Mouse (Mus musculus) neural tube, embryonic 12.5 days (tissue): Measurements from ENCODE around the gene Ncor2. TPM values are rescaled to one million over a fixed set of nuclear protein-coding genes. Genes with fewer than 3 reads are reported as not detected.

Experiments used
- ATAC-seq: fragments of 200-750 bp; cut with Nextera tagmentation; 2 replicates; pipeline ENCODE4 v1.8.0; 2017; ENCODE audit warnings: low read depth, mild to moderate bottlenecking, moderate TSS enrichment, moderate library complexity; ENCODE audit not compliant: low FRiP score
- H3K27ac ChIP-seq: fragments of 300-500 bp; sonication (generic); 2 replicates; pipeline ENCODE4 v1.5.1; 2016
- H3K27me3 ChIP-seq: fragments of 300-500 bp; sonication (generic); replicated peaks from 2 replicates; pipeline ENCODE4 v1.6.1; 2016; ENCODE audit warnings: mild to moderate bottlenecking
- H3K36me3 ChIP-seq: fragments of 300-500 bp; sonication (generic); 2 replicates; pipeline ENCODE4 v1.6.1; 2016; ENCODE audit warnings: mild to moderate bottlenecking
- H3K4me1 ChIP-seq: fragments of 300-500 bp; sonication (generic); 2 replicates; pipeline ENCODE4 v1.6.1; 2016
- H3K4me2 ChIP-seq: fragments of 300-500 bp; sonication (generic); replicated peaks from 2 replicates; pipeline ENCODE4 v1.6.1; 2016; ENCODE audit warnings: mild to moderate bottlenecking
- H3K4me3 ChIP-seq: fragments of 300-500 bp; sonication (generic); 2 replicates; pipeline ENCODE4 v1.5.1; 2016
- H3K9ac ChIP-seq: fragments of 300-500 bp; sonication (generic); 2 replicates; pipeline ENCODE4 v1.6.1; 2016; ENCODE audit warnings: mild to moderate bottlenecking
- H3K9me3 ChIP-seq: fragments of 300-500 bp; sonication (generic); 2 replicates; pipeline ENCODE4 v1.6.1; 2016; ENCODE audit warnings: mild to moderate bottlenecking
- WGBS: fragments of 180-500 bp; shearing (Covaris S2); methylation state at CpG from one replicate; pipeline ENCODE4 v1.1.7; 2016; 5-methylcytosine and 5-hydroxymethylcytosine counted together
- polyA plus RNA-seq: library from polyadenylated mRNA; unstranded; fragments of >200 nt; fragmentation: Nextera tagmentation; extraction: Ambion mirVana; gene quantifications from 2 replicates; pipeline ENCODE4 v1.2.1, GENCODE M21; 2016

The Ncor2 gene
- polyA plus RNA-seq, 1 experiment from 2014 or later: 36.9 TPM

DNA sequence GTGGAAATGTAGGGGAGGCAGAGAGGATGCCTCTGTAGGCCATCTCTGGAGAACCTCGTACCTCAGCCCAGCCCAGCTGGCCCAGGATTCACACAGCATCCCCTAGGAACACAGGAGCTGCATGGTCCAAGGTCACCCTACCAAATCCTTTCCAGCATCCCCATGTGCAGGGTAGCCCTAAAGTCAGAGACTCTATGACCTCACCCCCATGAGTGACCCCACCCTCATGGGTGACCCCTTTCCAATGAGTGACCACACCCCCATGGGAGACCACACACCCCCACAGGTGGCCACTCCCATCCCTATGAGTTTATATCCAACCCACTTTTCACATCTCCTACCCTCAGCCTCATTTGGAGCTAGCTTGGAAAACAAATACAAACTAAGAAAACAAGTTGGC is 51.1 kb downstream of the Ncor2 start:
- Histone ChIP-seq H3K4me1 (peaks cover 83% of the 10 kb centered on the region), H3K36me3 (peaks cover 3% of the 10 kb centered on the region; the same call in 1 of the 2 replicates), H3K9ac (no peak overlapping the region), H3K4me3 (no peak overlapping the region), H3K27me3 (no peaks in the 10 kb centered on the region), H3K9me3 (no peaks in the 10 kb centered on the region), H3K4me2 (no peak overlapping the region), H3K27ac (no peak overlapping the region)
- ATAC-seq: no peak
- 88% methylated on average over 1 of the region's 1 CpGs for WGBS

DNA sequence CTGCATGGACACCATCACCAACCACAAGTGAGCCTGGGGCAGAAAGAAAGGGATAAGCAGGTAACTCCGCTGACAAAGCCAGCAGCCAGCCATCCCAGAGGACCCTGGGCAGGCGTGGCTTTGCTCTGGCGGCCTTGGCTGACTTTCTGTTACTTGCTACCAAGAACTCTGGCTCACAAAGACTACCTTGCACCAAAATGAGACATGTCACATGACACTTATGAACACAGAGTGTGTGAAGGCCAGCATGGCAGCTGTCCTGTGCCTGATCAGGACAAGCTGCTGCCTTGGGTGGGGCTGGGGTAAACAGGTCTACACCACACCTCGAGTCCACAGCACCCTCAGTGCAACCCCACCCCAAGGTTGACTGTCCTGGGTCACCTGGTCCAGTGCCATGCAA is 51.6 kb downstream of the Ncor2 start:
- no peak overlapping the region for H3K27ac ChIP-seq
- peaks cover 81% of the 10 kb centered on the region for H3K4me1 ChIP-seq
- WGBS: 87% methylated on average over 4 of the region's 4 CpGs
- H3K9me3 ChIP-seq: no peaks in the 10 kb centered on the region
- no peak overlapping the region for H3K4me2 ChIP-seq
- H3K27me3 ChIP-seq: no peaks in the 10 kb centered on the region
- no peak overlapping the region for H3K9ac ChIP-seq
- ATAC-seq: no peak
- no peak overlapping the region for H3K4me3 ChIP-seq
- peaks cover 3% of the 10 kb centered on the region; the same call in 1 of the 2 replicates for H3K36me3 ChIP-seq

- Histone ChIP-seq H3K27ac (no peak overlapping the region; the same call in 1 of the 2 replicates), H3K36me3 (peaks cover 11% of the 10 kb centered on the region; the same call in 1 of the 2 replicates), H3K9ac (no peak overlapping the region), H3K4me1 (peaks cover 79% of the 10 kb centered on the region), H3K9me3 (no peaks in the 10 kb centered on the region), H3K4me2 (no peak overlapping the region), H3K4me3 (no peak overlapping the region), H3K27me3 (no peaks in the 10 kb centered on the region)
- WGBS: 85% methylated on average over 4 of the region's 4 CpGs
- no peak for ATAC-seq
These were observed 53.0 kb downstream of the Ncor2 start for GRCm38 (mm10) chr5:125125966-125126464.

DNA sequence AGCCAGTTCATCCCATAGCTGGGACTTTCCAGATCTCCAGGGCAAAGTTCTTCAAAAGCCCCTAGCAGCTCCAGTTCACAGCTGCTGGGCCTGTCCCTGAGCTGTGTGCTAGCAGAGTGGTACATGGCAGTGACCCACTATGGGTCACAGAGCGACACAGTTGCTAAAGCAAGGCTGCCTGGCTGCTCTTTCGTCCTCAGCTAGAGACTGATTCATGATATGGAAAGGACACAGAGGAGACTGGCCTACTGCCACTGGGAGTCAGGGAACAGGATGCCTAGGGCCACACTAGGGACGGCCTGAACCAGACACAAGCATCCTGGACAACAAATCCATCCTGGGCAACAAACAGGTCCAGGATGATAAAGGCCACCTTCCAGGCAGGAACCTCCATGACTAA is 53.8 kb downstream of the Ncor2 start:
- no peak for ATAC-seq
- Histone ChIP-seq H3K4me2 (no peak overlapping the region), H3K27me3 (no peaks in the 10 kb centered on the region), H3K27ac (no peak overlapping the region), H3K9ac (no peak overlapping the region; the same call in 1 of the 2 replicates), H3K4me1 (peaks cover 79% of the 10 kb centered on the region), H3K4me3 (no peak overlapping the region), H3K36me3 (peaks cover 11% of the 10 kb centered on the region; the same call in 1 of the 2 replicates), H3K9me3 (no peaks in the 10 kb centered on the region)
- WGBS: 71% methylated on average over 3 of the region's 3 CpGs

- Histone ChIP-seq H3K4me1 (peaks cover 74% of the 10 kb centered on the region), H3K36me3 (peaks cover 21% of the 10 kb centered on the region), H3K4me3 (no peak overlapping the region), H3K4me2 (no peak overlapping the region), H3K9me3 (no peaks in the 10 kb centered on the region), H3K27me3 (no peaks in the 10 kb centered on the region), H3K9ac (no peak overlapping the region), H3K27ac (no peak overlapping the region)
- ATAC-seq: no peak
- WGBS: 76% methylated on average over 7 of the region's 7 CpGs
These were observed 55.0 kb downstream of the Ncor2 start for GRCm38 (mm10) chr5:125124002-125124401.

- Histone ChIP-seq H3K36me3 (peaks cover 29% of the 10 kb centered on the region), H3K4me2 (peak overlapping the region; percentile 7; the same call in 1 of the 2 replicates), H3K27ac (peak overlapping the region; percentile 12; the same call in 1 of the 2 replicates), H3K4me1 (peaks cover 66% of the 10 kb centered on the region), H3K9me3 (no peaks in the 10 kb centered on the region), H3K4me3 (no peak overlapping the region), H3K9ac (0 out of 2 replicates have a peak overlapping the region, but pooled peaks have one; percentile 26), H3K27me3 (no peaks in the 10 kb centered on the region)
- 31% methylated on average over 3 of the region's 3 CpGs for WGBS
- no peak for ATAC-seq
These were observed 55.8 kb downstream of the Ncor2 start for GRCm38 (mm10) chr5:125123206-125123605.

DNA sequence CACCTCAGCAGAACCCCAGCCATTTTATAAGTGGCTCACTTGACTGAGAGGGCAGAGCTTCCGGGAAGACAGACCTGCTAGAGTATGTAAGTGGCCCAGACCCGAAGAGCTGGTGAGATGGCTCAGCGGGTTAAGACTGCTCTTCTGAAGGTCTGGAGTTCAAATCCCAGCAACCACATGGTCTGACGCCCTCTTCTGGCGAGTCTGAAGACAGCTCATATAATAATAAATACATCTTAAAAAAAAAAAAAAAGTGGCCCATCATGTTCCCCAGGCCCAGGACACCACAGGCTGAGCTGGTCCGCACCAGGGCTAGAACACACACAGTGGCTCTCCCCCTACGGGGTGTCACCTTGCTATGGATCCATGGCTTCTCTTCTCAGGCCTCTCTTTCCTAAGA is 56.5 kb downstream of the Ncor2 start:
- peaks cover 36% of the 10 kb centered on the region for H3K36me3 ChIP-seq

GRCm38 (mm10) chr5:125122049-125122448 is 57.0 kb downstream of the Ncor2 start:
- no peaks in the 10 kb centered on the region for H3K9me3 ChIP-seq
- no peak overlapping the region for H3K9ac ChIP-seq
- H3K4me1 ChIP-seq: peaks cover 61% of the 10 kb centered on the region
- no peak overlapping the region for H3K4me3 ChIP-seq
- 90% methylated on average over 7 of the region's 7 CpGs for WGBS
- no peak overlapping the region for H3K4me2 ChIP-seq
- ATAC-seq: no peak
- no peaks in the 10 kb centered on the region for H3K27me3 ChIP-seq
- H3K36me3 ChIP-seq: peaks cover 41% of the 10 kb centered on the region
- no peak overlapping the region for H3K27ac ChIP-seq

More for the DNA sequence above, 56.5 kb downstream of the Ncor2 start:
- no peak overlapping the region for H3K9ac ChIP-seq
- H3K27ac ChIP-seq: no peak overlapping the region
- ATAC-seq: no peak
- H3K4me2 ChIP-seq: no peak overlapping the region
- 82% methylated on average over 7 of the region's 7 CpGs for WGBS
- no peak overlapping the region for H3K4me3 ChIP-seq
- H3K27me3 ChIP-seq: no peaks in the 10 kb centered on the region
- H3K4me1 ChIP-seq: peaks cover 61% of the 10 kb centered on the region
- no peaks in the 10 kb centered on the region for H3K9me3 ChIP-seq

- peaks cover 63% of the 10 kb centered on the region for H3K4me1 ChIP-seq
- no peak overlapping the region for H3K4me2 ChIP-seq
- peaks cover 54% of the 10 kb centered on the region for H3K36me3 ChIP-seq
- peak overlapping the region; percentile 26; the same call in 1 of the 2 replicates for H3K27ac ChIP-seq
- 75% methylated on average over 17 of the region's 17 CpGs for WGBS
- H3K27me3 ChIP-seq: no peaks in the 10 kb centered on the region
- H3K9me3 ChIP-seq: no peaks in the 10 kb centered on the region
- H3K4me3 ChIP-seq: no peak overlapping the region
- H3K9ac ChIP-seq: no peak overlapping the region
- ATAC-seq: no peak
These were observed 58.3 kb downstream of the Ncor2 start for GRCm38 (mm10) chr5:125120517-125121303.

GRCm38 (mm10) chr5:125117238-125117637 is 61.8 kb downstream of the Ncor2 start:
- no peak overlapping the region for H3K27ac ChIP-seq
- H3K9ac ChIP-seq: no peak overlapping the region
- H3K27me3 ChIP-seq: no peaks in the 10 kb centered on the region
- no peaks in the 10 kb centered on the region for H3K9me3 ChIP-seq
- H3K36me3 ChIP-seq: peaks cover 67% of the 10 kb centered on the region
- no peak overlapping the region for H3K4me3 ChIP-seq
- peaks cover 49% of the 10 kb centered on the region for H3K4me1 ChIP-seq
- no peak for ATAC-seq
- WGBS: 86% methylated on average over 5 of the region's 5 CpGs
- H3K4me2 ChIP-seq: no peak overlapping the region

GRCm38 (mm10) chr5:125113029-125113428 is 66.0 kb downstream of the Ncor2 start:
- Histone ChIP-seq H3K27ac (peak overlapping the region; percentile 69; the same call in 1 of the 2 replicates), H3K9me3 (no peaks in the 10 kb centered on the region), H3K9ac (no peak overlapping the region), H3K27me3 (no peaks in the 10 kb centered on the region), H3K36me3 (peaks cover 59% of the 10 kb centered on the region), H3K4me1 (peaks cover 51% of the 10 kb centered on the region), H3K4me2 (0 out of 2 replicates have a peak overlapping the region, but pooled peaks have one; percentile 7), H3K4me3 (no peak overlapping the region)
- 54% methylated on average over 5 of the region's 5 CpGs for WGBS
- ATAC-seq: 0 out of 2 replicates have a peak, but pooled peaks have one; percentile 31

GRCm38 (mm10) chr5:125112588-125112987 is 66.4 kb downstream of the Ncor2 start:
- Histone ChIP-seq H3K27me3 (no peaks in the 10 kb centered on the region), H3K9ac (no peak overlapping the region), H3K4me1 (peaks cover 51% of the 10 kb centered on the region), H3K27ac (0 out of 2 replicates have a peak overlapping the region, but pooled peaks have one; percentile 69), H3K9me3 (no peaks in the 10 kb centered on the region), H3K4me2 (no peak overlapping the region), H3K36me3 (peaks cover 59% of the 10 kb centered on the region), H3K4me3 (no peak overlapping the region)
- WGBS: 94% methylated on average over 1 of the region's 1 CpGs
- no peak for ATAC-seq
